Mouse (Mus musculus) intestine, embryonic 14.5 days (tissue): Measurements from ENCODE around the gene Bud13. TPM values are rescaled to one million over a fixed set of nuclear protein-coding genes. Genes with fewer than 3 reads are reported as not detected.
"Not testable (repeated sequence)": the region's sequence is repeated elsewhere in the genome, so short reads cannot be mapped to it uniquely, and the experiment has no call there.

Experiments used
- ATAC-seq: fragments of 200-750 bp; cut with Nextera tagmentation; replicated peaks from 2 replicates; pipeline ENCODE4 v1.8.0; 2017; ENCODE audit warnings: low read depth, moderate number of reproducible peaks, moderate TSS enrichment, moderate library complexity; ENCODE audit not compliant: low FRiP score, low TSS enrichment
- DNase-seq: peaks from one replicate; pipeline ENCODE4 v3.0.0-alpha.2; 2018; ENCODE audit warnings: low spot score
- H3K27ac ChIP-seq: fragments of 300-500 bp; sonication (generic); 2 replicates; pipeline ENCODE4 v1.5.1; 2014; ENCODE audit warnings: low read depth, mild to moderate bottlenecking, control low read depth
- H3K27me3 ChIP-seq: fragments of 300-500 bp; sonication (generic); replicated peaks from 2 replicates; pipeline ENCODE4 v1.6.1; 2014; ENCODE audit warnings: low read length, control low read depth; ENCODE audit not compliant: control insufficient read depth, insufficient read depth
- H3K36me3 ChIP-seq: fragments of 300-500 bp; sonication (generic); 2 replicates; pipeline ENCODE4 v1.6.1; 2014; ENCODE audit warnings: low read length, control low read depth; ENCODE audit not compliant: control insufficient read depth, insufficient read depth
- H3K4me1 ChIP-seq: fragments of 300-500 bp; sonication (generic); replicated peaks from 2 replicates; pipeline ENCODE4 v1.6.1; 2014; ENCODE audit warnings: low read length, control low read depth, mixed read lengths; ENCODE audit not compliant: control insufficient read depth, insufficient read depth
- H3K4me2 ChIP-seq: fragments of 300-500 bp; sonication (generic); 2 replicates; pipeline ENCODE4 v1.6.1; 2014; ENCODE audit warnings: low read length
- H3K4me3 ChIP-seq: fragments of 300-500 bp; sonication (generic); 2 replicates; pipeline ENCODE4 v1.5.1; 2014; ENCODE audit warnings: low read depth, low read length, control low read depth, mixed read lengths
- H3K9ac ChIP-seq: fragments of 300-500 bp; sonication (generic); 2 replicates; pipeline ENCODE4 v1.6.1; 2014; ENCODE audit warnings: mild to moderate bottlenecking, low read length
- H3K9me3 ChIP-seq: fragments of 300-500 bp; sonication (generic); 2 replicates; pipeline ENCODE4 v1.6.1; 2016; ENCODE audit warnings: low read length, control low read depth; ENCODE audit not compliant: control insufficient read depth
- WGBS: fragments of 180-500 bp; shearing (Covaris S2); extraction: QIAGEN DNeasy Blood & Tissue Kit; methylation state at CpG from one replicate; pipeline ENCODE4 v1.1.7; 2014; 5-methylcytosine and 5-hydroxymethylcytosine counted together
- polyA plus RNA-seq: library from polyadenylated mRNA; unstranded; fragments of >200 nt; fragmentation: Nextera tagmentation; extraction: Ambion mirVana; gene quantifications from 2 replicates; pipeline ENCODE4 v1.2.1, GENCODE M21; 2014

Bud13 gene
- polyA plus RNA-seq, 1 experiment from 2014 or later, result 25.1 TPM

- H3K9ac ChIP-seq, result no peak overlapping the region
- H3K27me3 ChIP-seq, result no peaks in the 10 kb centered on the region
- H3K9me3 ChIP-seq, result no peaks in the 10 kb centered on the region
- no peak overlapping the region for H3K4me2 ChIP-seq
- no peak overlapping the region for H3K27ac ChIP-seq
- H3K36me3 ChIP-seq, result no peaks in the 10 kb centered on the region
- ATAC-seq (peak; percentile 58; the same call in 1 of the 2 replicates), DNase-seq (peak; percentile 80)
- 8% methylated on average over 4 of the region's 4 CpGs for WGBS
- no peaks in the 10 kb centered on the region for H3K4me1 ChIP-seq
- H3K4me3 ChIP-seq, result no peak overlapping the region
These were observed 31.7 kb downstream of the Bud13 start for GRCm38 (mm10) chr9:46314507-46314906.

- Histone ChIP-seq H3K9ac (no peak overlapping the region), H3K9me3 (0 out of 2 replicates have a peak, but pooled peaks cover 2% of the 10 kb centered on the region), H3K4me3 (no peak overlapping the region), H3K4me2 (no peak overlapping the region), H3K4me1 (no peaks in the 10 kb centered on the region), H3K27me3 (no peaks in the 10 kb centered on the region), H3K27ac (no peak overlapping the region), H3K36me3 (no peaks in the 10 kb centered on the region)
- 50% methylated on average over 2 of the region's 2 CpGs for WGBS
- ATAC-seq (no peak), DNase-seq (no peak)
These were observed 32.1 kb downstream of the Bud13 start for GRCm38 (mm10) chr9:46314921-46315320.

- 59% methylated on average over 11 of the region's 11 CpGs for WGBS
- 0 out of 2 replicates have a peak, but pooled peaks cover 4% of the 10 kb centered on the region for H3K9me3 ChIP-seq
These were observed 33.1 kb downstream of the Bud13 start for GRCm38 (mm10) chr9:46315807-46316365.

GRCm38 (mm10) chr9:46316388-46316787 lies 33.6 kb downstream of the Bud13 start:
- H3K4me3 ChIP-seq, result no peak overlapping the region
- 41% methylated on average over 5 of the region's 5 CpGs for WGBS
- H3K9ac ChIP-seq, result no peak overlapping the region
- no peaks in the 10 kb centered on the region for H3K36me3 ChIP-seq
- no peak overlapping the region for H3K27ac ChIP-seq
- no peaks in the 10 kb centered on the region for H3K4me1 ChIP-seq
- H3K27me3 ChIP-seq, result no peaks in the 10 kb centered on the region
- ATAC-seq (no peak), DNase-seq (no peak)
- 0 out of 2 replicates have a peak, but pooled peaks cover 4% of the 10 kb centered on the region for H3K9me3 ChIP-seq
- no peak overlapping the region for H3K4me2 ChIP-seq

More at GRCm38 (mm10) chr9:46315807-46316365, 33.1 kb downstream of the Bud13 start:
- no peak overlapping the region for H3K4me2 ChIP-seq
- no peak overlapping the region for H3K9ac ChIP-seq
- no peaks in the 10 kb centered on the region for H3K36me3 ChIP-seq
- ATAC-seq, result no peak
- H3K4me3 ChIP-seq, result no peak overlapping the region
- no peak overlapping the region for H3K27ac ChIP-seq
- H3K27me3 ChIP-seq, result no peaks in the 10 kb centered on the region
- no peak for DNase-seq
- no peaks in the 10 kb centered on the region for H3K4me1 ChIP-seq

- ATAC-seq (no peak), DNase-seq (no peak)
- H3K9ac ChIP-seq, result no peak overlapping the region
- H3K4me1 ChIP-seq, result no peaks in the 10 kb centered on the region
- H3K27me3 ChIP-seq, result no peaks in the 10 kb centered on the region
- WGBS, result 61% methylated on average over 8 of the region's 8 CpGs
- H3K9me3 ChIP-seq, result 0 out of 2 replicates have a peak, but pooled peaks cover 4% of the 10 kb centered on the region
- H3K36me3 ChIP-seq, result no peaks in the 10 kb centered on the region
- H3K27ac ChIP-seq, result no peak overlapping the region
- H3K4me2 ChIP-seq, result no peak overlapping the region
- no peak overlapping the region for H3K4me3 ChIP-seq
These were observed 34.1 kb downstream of the Bud13 start for GRCm38 (mm10) chr9:46316909-46317308.

GRCm38 (mm10) chr9:46317957-46318356 lies 35.1 kb downstream of the Bud13 start:
- Histone ChIP-seq H3K4me3 (no peak overlapping the region), H3K4me2 (no peak overlapping the region), H3K4me1 (no peaks in the 10 kb centered on the region), H3K9me3 (0 out of 2 replicates have a peak, but pooled peaks cover 4% of the 10 kb centered on the region), H3K36me3 (no peaks in the 10 kb centered on the region), H3K27ac (no peak overlapping the region), H3K27me3 (no peaks in the 10 kb centered on the region), H3K9ac (no peak overlapping the region)
- ATAC-seq (no peak), DNase-seq (no peak)
- WGBS, result 91% methylated on average over 3 of the region's 3 CpGs

- H3K27me3 ChIP-seq, H3K27ac ChIP-seq, H3K36me3 ChIP-seq, H3K4me1 ChIP-seq, H3K9me3 ChIP-seq, H3K9ac ChIP-seq, DNase-seq, H3K4me3 ChIP-seq, ATAC-seq, H3K4me2 ChIP-seq: not testable (repeated sequence)
- WGBS, result 77% methylated on average over 6 of the region's 6 CpGs
These were observed 37.1 kb downstream of the Bud13 start, which contains the start of gene 4931429L15Rik for GRCm38 (mm10) chr9:46319886-46320285. 4931429L15Rik (minus strand) TSS chr9:46319986.

- 0 out of 2 replicates have a peak, but pooled peaks cover 4% of the 10 kb centered on the region for H3K9me3 ChIP-seq
- no peaks in the 10 kb centered on the region for H3K36me3 ChIP-seq
- WGBS, result 93% methylated on average over 2 of the region's 2 CpGs
- ATAC-seq, result no peak
- H3K4me2 ChIP-seq, result no peak overlapping the region
- H3K4me1 ChIP-seq, result no peaks in the 10 kb centered on the region
- no peaks in the 10 kb centered on the region for H3K27me3 ChIP-seq
- H3K4me3 ChIP-seq, result no peak overlapping the region
- H3K27ac ChIP-seq, result no peak overlapping the region
- H3K9ac ChIP-seq, result no peak overlapping the region
- no peak for DNase-seq
These were observed 37.7 kb downstream of the Bud13 start for GRCm38 (mm10) chr9:46320461-46320860.
